Mouse (Mus musculus) neural tube, embryonic 14.5 days (tissue): ENCODE results near the gene Adamtsl1. TPM values are rescaled to one million over a fixed set of nuclear protein-coding genes. Genes with fewer than 3 reads are reported as not detected.

Experiments used
- ATAC-seq: fragments of 200-750 bp; cut with Nextera tagmentation; 2 replicates; pipeline ENCODE4 v1.8.0; 2017; ENCODE audit warnings: low read depth, mild to moderate bottlenecking, moderate TSS enrichment, moderate library complexity
- H3K27ac ChIP-seq: fragments of 300-500 bp; sonication (generic); 2 replicates; pipeline ENCODE4 v1.5.1; 2014; ENCODE audit warnings: low read depth, mild to moderate bottlenecking, control low read depth, low read length, moderate library complexity, mixed read lengths
- H3K27me3 ChIP-seq: fragments of 300-500 bp; sonication (generic); 2 replicates; pipeline ENCODE4 v1.6.1; 2014; ENCODE audit warnings: low read length; ENCODE audit not compliant: control insufficient read depth, insufficient read depth
- H3K36me3 ChIP-seq: fragments of 300-500 bp; sonication (generic); 2 replicates; pipeline ENCODE4 v1.6.1; 2014; ENCODE audit warnings: low read length, mixed read lengths; ENCODE audit not compliant: control insufficient read depth, insufficient read depth
- H3K4me1 ChIP-seq: fragments of 300-500 bp; sonication (generic); 2 replicates; pipeline ENCODE4 v1.6.1; 2014; ENCODE audit warnings: low read length; ENCODE audit not compliant: control insufficient read depth, insufficient read depth
- H3K4me2 ChIP-seq: fragments of 300-500 bp; sonication (generic); 2 replicates; pipeline ENCODE4 v1.6.1; 2014; ENCODE audit warnings: mild to moderate bottlenecking, low read depth, low read length, control low read depth
- H3K4me3 ChIP-seq: fragments of 300-500 bp; sonication (generic); 2 replicates; pipeline ENCODE4 v1.5.1; 2014; ENCODE audit warnings: low read depth, low read length, control low read depth, mixed read lengths
- H3K9ac ChIP-seq: fragments of 300-500 bp; sonication (generic); replicated peaks from 2 replicates; pipeline ENCODE4 v1.6.1; 2014; ENCODE audit warnings: low read depth, mild to moderate bottlenecking, control low read depth, low read length, mixed read lengths
- H3K9me3 ChIP-seq: fragments of 300-500 bp; sonication (generic); 2 replicates; pipeline ENCODE4 v1.6.1; 2016; ENCODE audit warnings: low read length; ENCODE audit not compliant: control insufficient read depth
- WGBS: fragments of 180-500 bp; shearing (Covaris S2); extraction: QIAGEN DNeasy Blood & Tissue Kit; methylation state at CpG from one replicate; pipeline ENCODE4 v1.1.7; 2014; 5-methylcytosine and 5-hydroxymethylcytosine counted together
- polyA plus RNA-seq: library from polyadenylated mRNA; unstranded; fragments of >200 nt; fragmentation: Nextera tagmentation; extraction: Ambion mirVana; gene quantifications from 2 replicates; pipeline ENCODE4 v1.2.1, GENCODE M21; 2014

Gene Adamtsl1
- polyA plus RNA-seq, 1 experiment from 2014 or later, result 17.6 TPM

DNA sequence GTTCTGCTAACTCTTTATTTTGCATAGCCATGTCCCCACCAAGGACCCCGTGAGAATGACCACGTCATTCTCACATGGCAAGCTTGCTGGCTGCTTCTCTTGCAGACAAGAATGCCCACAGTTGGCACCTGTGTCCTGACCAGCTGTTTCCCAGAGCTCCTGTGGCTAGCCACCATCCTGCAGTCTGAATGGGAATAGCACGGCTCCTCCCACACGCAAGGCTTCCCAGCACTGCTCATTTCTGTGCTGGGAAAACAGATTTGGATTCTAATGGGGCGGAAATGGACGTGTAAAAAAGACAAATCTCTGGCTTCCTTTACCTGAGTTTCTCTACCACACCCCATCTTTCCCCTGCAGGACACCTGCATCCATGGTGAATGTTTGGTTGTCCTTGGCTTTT, 531.9 kb downstream of the Adamtsl1 start:
- Histone ChIP-seq H3K27me3 (no peaks in the 10 kb centered on the region), H3K9ac (no peak overlapping the region), H3K4me1 (no peaks in the 10 kb centered on the region), H3K27ac (no peak overlapping the region), H3K4me2 (no peak overlapping the region), H3K36me3 (no peaks in the 10 kb centered on the region), H3K4me3 (no peak overlapping the region), H3K9me3 (no peaks in the 10 kb centered on the region)
- ATAC-seq, result 0 out of 2 replicates have a peak, but pooled peaks have one; percentile 44
- 41% methylated on average over 6 of the region's 6 CpGs for WGBS

DNA sequence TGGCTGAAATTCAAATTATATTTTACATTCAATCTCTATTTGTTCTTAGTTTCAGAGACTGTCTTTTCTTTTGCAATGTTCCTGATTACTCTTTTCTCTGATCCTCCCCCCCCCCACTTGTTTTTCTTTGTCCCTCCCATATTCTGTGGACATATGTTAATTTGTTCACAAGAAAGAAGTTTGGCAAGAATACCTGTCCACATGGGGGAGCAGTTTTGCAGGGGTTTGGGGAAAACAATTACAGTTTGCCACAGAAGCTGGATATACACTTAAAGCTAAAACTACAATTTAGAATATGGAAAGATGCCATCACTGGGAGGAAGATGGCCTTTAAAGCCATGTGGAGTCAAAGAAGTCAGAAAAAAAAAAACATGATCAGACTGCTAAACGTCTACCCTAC, 532.9 kb downstream of the Adamtsl1 start:
- no peak for ATAC-seq
- Histone ChIP-seq H3K27me3 (no peaks in the 10 kb centered on the region), H3K4me3 (no peak overlapping the region), H3K4me2 (no peak overlapping the region), H3K9ac (no peak overlapping the region), H3K9me3 (no peaks in the 10 kb centered on the region), H3K27ac (no peak overlapping the region), H3K36me3 (no peaks in the 10 kb centered on the region), H3K4me1 (no peaks in the 10 kb centered on the region)
- 95% methylated on average over 1 of the region's 1 CpGs for whole genome bisulfite sequencing

GRCm38 (mm10) chr4:86053487-86054237, 539.7 kb downstream of the Adamtsl1 start:
- Histone ChIP-seq H3K4me2 (peak overlapping the region; percentile 57), H3K9ac (peak overlapping the region; percentile 55), H3K9me3 (no peaks in the 10 kb centered on the region), H3K4me3 (peak overlapping the region; percentile 43), H3K36me3 (no peaks in the 10 kb centered on the region), H3K27ac (peak overlapping the region; percentile 76), H3K27me3 (no peaks in the 10 kb centered on the region), H3K4me1 (0 out of 2 replicates have a peak, but pooled peaks cover 6% of the 10 kb centered on the region)
- 2% methylated on average over 20 of the region's 20 CpGs for WGBS
- peak; percentile 99 for ATAC-seq

DNA sequence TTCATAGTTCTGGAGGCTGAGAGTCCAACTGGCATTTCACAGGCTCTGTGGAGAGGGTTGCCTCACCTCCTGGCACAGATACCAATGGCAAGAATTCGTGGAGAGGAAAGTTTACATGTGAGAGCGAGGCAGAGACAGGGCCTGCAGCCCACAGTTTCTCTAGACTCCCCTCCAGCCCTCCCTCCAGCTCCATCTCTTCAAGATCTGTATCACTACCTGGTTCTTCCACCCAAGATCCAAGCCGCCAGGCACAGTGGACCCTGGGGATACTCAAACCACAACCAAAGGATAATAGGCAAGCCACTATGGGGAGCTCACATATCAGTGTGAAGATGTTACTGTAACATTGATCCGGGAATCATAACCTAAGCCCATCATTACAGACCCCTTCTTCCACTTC, 546.6 kb downstream of the Adamtsl1 start:
- H3K27me3 ChIP-seq, result no peaks in the 10 kb centered on the region
- H3K4me3 ChIP-seq, result no peak overlapping the region
- H3K4me1 ChIP-seq, result 0 out of 2 replicates have a peak, but pooled peaks cover 6% of the 10 kb centered on the region
- 82% methylated on average over 4 of the region's 4 CpGs for WGBS
- no peaks in the 10 kb centered on the region for H3K9me3 ChIP-seq
- no peak overlapping the region for H3K4me2 ChIP-seq
- no peak for ATAC-seq
- no peak overlapping the region for H3K9ac ChIP-seq
- H3K27ac ChIP-seq, result no peak overlapping the region
- no peaks in the 10 kb centered on the region for H3K36me3 ChIP-seq

GRCm38 (mm10) chr4:86068376-86068775, 554.4 kb downstream of the Adamtsl1 start:
- peak overlapping the region; percentile 83 for H3K27ac ChIP-seq
- 79% methylated on average over 5 of the region's 5 CpGs for WGBS
- no peak for ATAC-seq

DNA sequence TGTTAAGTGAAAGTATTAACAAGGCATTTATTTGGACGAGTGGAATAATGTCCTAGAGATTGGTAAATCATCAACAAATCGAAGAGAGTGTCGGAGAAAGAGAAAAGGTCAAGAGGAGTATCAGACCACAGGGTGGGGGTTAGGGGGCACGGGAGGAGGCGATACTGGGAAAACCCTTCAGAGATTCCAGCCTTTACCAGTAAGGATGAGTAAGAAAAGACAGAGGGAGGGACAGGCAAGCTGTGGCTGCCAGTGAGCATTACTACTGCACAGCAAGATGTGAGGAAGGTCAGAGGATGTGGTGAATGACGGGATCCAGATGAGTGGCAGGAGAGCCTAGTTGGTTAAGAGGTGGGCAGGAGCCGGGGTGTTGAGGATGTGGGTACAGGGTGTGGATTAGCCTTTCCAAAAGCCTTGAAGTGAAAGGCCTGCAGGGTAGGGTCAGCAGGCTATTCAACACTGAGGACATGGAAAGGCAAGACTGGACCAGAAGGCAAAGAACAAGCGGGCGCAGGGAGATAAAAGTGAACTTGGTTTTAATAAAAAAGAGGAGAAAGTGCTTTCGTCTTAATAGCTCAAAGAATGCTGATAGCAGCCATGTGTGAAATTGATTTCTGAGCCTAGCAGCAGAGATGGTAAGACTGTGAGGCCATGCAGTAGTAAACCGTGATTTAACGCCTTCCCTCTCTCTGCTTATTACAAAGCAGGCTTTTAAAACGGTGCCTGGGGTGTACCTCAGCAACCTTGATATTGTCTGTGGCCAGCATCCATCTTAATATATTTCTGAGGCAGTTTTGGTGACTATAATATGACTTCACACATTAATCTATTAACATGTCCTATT, 555.1 kb downstream of the Adamtsl1 start:
- 26% methylated on average over 13 of the region's 13 CpGs for WGBS
- Histone ChIP-seq H3K9me3 (no peaks in the 10 kb centered on the region), H3K4me3 (no peak overlapping the region), H3K4me2 (no peak overlapping the region), H3K27me3 (no peaks in the 10 kb centered on the region), H3K27ac (peak overlapping the region; percentile 83), H3K36me3 (no peaks in the 10 kb centered on the region), H3K4me1 (peaks cover 4% of the 10 kb centered on the region; the same call in 1 of the 2 replicates), H3K9ac (no peak overlapping the region)
- ATAC-seq, result peak; percentile 96

More at GRCm38 (mm10) chr4:86068376-86068775, 554.4 kb downstream of the Adamtsl1 start:
- Histone ChIP-seq H3K36me3 (no peaks in the 10 kb centered on the region), H3K27me3 (no peaks in the 10 kb centered on the region), H3K9ac (no peak overlapping the region), H3K4me2 (no peak overlapping the region), H3K9me3 (no peaks in the 10 kb centered on the region), H3K4me1 (peaks cover 4% of the 10 kb centered on the region; the same call in 1 of the 2 replicates), H3K4me3 (no peak overlapping the region)

- Histone ChIP-seq H3K36me3 (no peaks in the 10 kb centered on the region), H3K4me2 (no peak overlapping the region), H3K4me1 (no peaks in the 10 kb centered on the region; the same call in 1 of the 2 replicates), H3K9ac (no peak overlapping the region), H3K27ac (no peak overlapping the region), H3K9me3 (no peaks in the 10 kb centered on the region), H3K27me3 (no peaks in the 10 kb centered on the region), H3K4me3 (no peak overlapping the region)
- ATAC-seq, result no peak
- 55% methylated on average over 1 of the region's 1 CpGs for WGBS
Observed at GRCm38 (mm10) chr4:86074871-86075270, 560.9 kb downstream of the Adamtsl1 start.

DNA sequence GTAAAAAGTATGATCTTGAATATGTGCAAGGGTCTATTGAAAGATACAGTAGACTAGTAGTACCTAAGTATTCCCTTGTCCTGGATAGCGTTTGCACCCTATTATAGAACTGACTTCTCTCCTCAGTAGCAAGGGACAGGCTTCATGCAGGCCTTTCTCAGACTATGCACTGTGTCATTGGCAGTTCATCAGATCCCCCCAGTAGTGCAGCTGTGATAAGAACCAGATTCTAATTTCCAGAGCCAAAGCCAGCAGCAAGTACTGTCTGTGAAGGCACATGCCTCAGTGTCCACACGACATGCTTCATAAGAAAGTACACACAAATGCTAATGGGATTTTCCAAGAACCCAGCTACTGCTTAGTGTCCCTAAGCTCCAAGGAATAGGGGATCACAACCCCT, 563.4 kb downstream of the Adamtsl1 start:
- H3K36me3 ChIP-seq, result no peaks in the 10 kb centered on the region
- H3K4me1 ChIP-seq, result no peaks in the 10 kb centered on the region
- no peak overlapping the region for H3K27ac ChIP-seq
- no peak overlapping the region for H3K4me2 ChIP-seq
- H3K9me3 ChIP-seq, result no peaks in the 10 kb centered on the region
- WGBS, result 92% methylated on average over 2 of the region's 2 CpGs
- H3K27me3 ChIP-seq, result no peaks in the 10 kb centered on the region
- H3K4me3 ChIP-seq, result no peak overlapping the region
- H3K9ac ChIP-seq, result no peak overlapping the region
- ATAC-seq, result no peak

DNA sequence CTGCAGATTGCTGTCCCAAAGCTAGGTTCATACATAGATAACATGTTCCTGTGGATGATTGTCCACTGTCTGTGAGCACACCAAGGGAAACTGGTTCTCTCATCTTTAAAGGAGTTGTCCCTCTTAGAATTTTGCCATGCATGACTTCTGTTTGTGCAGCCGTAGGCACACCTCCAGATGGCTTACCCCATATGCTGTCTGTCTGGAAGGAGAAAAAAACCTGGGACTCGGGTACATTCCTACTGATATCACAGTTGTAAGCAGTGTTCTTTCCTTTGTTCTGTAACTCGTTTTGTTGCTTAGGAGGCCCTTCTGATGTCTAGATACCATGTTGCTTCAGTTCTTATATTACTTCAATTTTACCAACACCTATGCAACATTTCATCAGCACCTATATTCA, 563.9 kb downstream of the Adamtsl1 start:
- Histone ChIP-seq H3K36me3 (no peaks in the 10 kb centered on the region), H3K4me2 (no peak overlapping the region), H3K27me3 (no peaks in the 10 kb centered on the region), H3K9me3 (no peaks in the 10 kb centered on the region), H3K9ac (no peak overlapping the region), H3K27ac (no peak overlapping the region), H3K4me1 (no peaks in the 10 kb centered on the region), H3K4me3 (no peak overlapping the region)
- ATAC-seq, result no peak
- 73% methylated on average over 3 of the region's 3 CpGs for WGBS
